Mouse (Mus musculus): Measurements from ENCODE around the gene Maml3. TPM values are rescaled to one million over a fixed set of nuclear protein-coding genes. Genes with fewer than 3 reads are reported as not detected.

Maml3 gene
- polyA plus RNA-seq, 1 experiment from 2014 or later, result 0.65 TPM

- 46% methylated on average over 10 of the region's 10 CpGs for WGBS (ENCODE audit: insufficient replicate concordance)
- no peak for TF ChIP-seq CTCF (IDR thresholded peaks at IDR 0.05; ENCODE audit: low read depth)
- no peak for TF ChIP-seq EP300 (IDR thresholded peaks at IDR 0.05; ENCODE audit: low read depth)
- ATAC-seq (no peak), DNase-seq (no peak)
- Histone ChIP-seq H3K36me3 (replicated peaks; ENCODE audit: insufficient read depth, low read length) (no peaks in the 10 kb centered on the region), H3K4me2 (ENCODE audit: low read depth, low read length) (no peak overlapping the region), H3K27ac (ENCODE audit: low read depth) (no peak overlapping the region), H3K4me3 (ENCODE audit: low read depth, low read length) (no peak overlapping the region), H3K27me3 (ENCODE audit: insufficient read depth, low read length) (no peaks in the 10 kb centered on the region), H3K9me3 (ENCODE audit: low read length) (no peaks in the 10 kb centered on the region), H3K4me1 (ENCODE audit: insufficient read depth) (no peaks in the 10 kb centered on the region), H3K9ac (replicated peaks) (no peak overlapping the region)
These were observed 322.7 kb downstream of the Maml3 start for GRCm38 (mm10) chr3:51782191-51782590.

DNA sequence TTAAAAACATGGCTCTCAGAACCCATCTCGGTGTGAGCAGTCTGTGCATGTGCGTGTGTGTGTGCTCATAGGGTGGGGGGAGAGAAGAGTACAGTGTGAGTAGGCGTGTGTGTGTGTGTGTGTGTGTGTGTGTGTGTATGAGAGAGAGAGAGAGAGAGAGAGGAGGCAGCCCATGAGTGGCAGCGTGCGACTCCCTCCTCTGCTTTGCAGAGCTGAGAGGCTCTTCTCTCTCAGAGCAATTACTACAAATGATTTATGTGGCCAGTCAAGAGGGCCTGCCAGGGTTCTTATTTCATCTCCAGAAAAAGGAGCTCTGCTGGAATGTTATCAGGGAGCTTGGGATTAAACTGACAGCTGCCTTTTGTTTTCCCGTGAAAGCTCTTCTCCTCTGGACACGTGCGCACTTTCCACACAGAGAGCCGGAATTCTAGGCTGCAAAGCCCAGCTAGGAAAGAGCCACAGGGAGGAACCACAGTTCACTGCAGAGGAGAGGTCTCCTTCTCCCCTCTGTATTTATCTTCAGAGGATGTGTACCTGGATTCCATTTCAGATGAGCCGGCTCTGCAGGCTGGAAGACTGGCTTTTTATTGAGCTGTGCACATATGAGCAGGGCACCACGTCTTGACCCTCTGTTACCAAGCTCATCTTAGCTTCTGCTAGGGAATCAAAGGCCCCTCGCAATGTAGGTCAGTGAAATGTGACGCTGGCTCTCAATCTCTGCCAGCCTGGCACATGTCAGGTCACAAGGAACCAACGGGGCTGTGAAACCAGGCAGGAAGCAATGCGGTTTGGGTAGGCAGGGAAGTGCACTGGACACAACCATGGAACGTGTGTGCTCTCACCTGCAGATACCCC is 325.9 kb downstream of the Maml3 start:
- H3K4me1 ChIP-seq (ENCODE audit: insufficient read depth), result no peaks in the 10 kb centered on the region
- H3K36me3 ChIP-seq (replicated peaks; ENCODE audit: insufficient read depth, low read length), result no peaks in the 10 kb centered on the region
- TF ChIP-seq CTCF (IDR thresholded peaks at IDR 0.05; ENCODE audit: low read depth), result no peak
- TF ChIP-seq EP300 (IDR thresholded peaks at IDR 0.05; ENCODE audit: low read depth), result no peak
- DNase-seq (no peak), ATAC-seq (no peak)
- H3K27ac ChIP-seq (ENCODE audit: low read depth), result no peak overlapping the region
- no peak overlapping the region for H3K4me3 ChIP-seq (ENCODE audit: low read depth, low read length)
- H3K9ac ChIP-seq (replicated peaks), result no peak overlapping the region
- no peak overlapping the region for H3K4me2 ChIP-seq (ENCODE audit: low read depth, low read length)
- 56% methylated on average over 16 of the region's 16 CpGs for WGBS (ENCODE audit: insufficient replicate concordance)
- H3K9me3 ChIP-seq (ENCODE audit: low read length), result no peaks in the 10 kb centered on the region
- H3K27me3 ChIP-seq (ENCODE audit: insufficient read depth, low read length), result no peaks in the 10 kb centered on the region

- Histone ChIP-seq H3K9ac (replicated peaks) (no peak overlapping the region), H3K4me3 (ENCODE audit: low read depth, low read length) (no peak overlapping the region), H3K4me1 (ENCODE audit: insufficient read depth) (no peaks in the 10 kb centered on the region), H3K36me3 (replicated peaks; ENCODE audit: insufficient read depth, low read length) (no peaks in the 10 kb centered on the region), H3K27ac (ENCODE audit: low read depth) (no peak overlapping the region), H3K4me2 (ENCODE audit: low read depth, low read length) (no peak overlapping the region), H3K27me3 (ENCODE audit: insufficient read depth, low read length) (no peaks in the 10 kb centered on the region), H3K9me3 (ENCODE audit: low read length) (no peaks in the 10 kb centered on the region)
- ATAC-seq (no peak), DNase-seq (no peak)
- 48% methylated on average over 3 of the region's 3 CpGs for WGBS (ENCODE audit: insufficient replicate concordance)
- no peak for TF ChIP-seq EP300 (IDR thresholded peaks at IDR 0.05; ENCODE audit: low read depth)
- TF ChIP-seq CTCF (IDR thresholded peaks at IDR 0.05; ENCODE audit: low read depth), result no peak
These were observed 326.7 kb downstream of the Maml3 start for GRCm38 (mm10) chr3:51778179-51778578.

DNA sequence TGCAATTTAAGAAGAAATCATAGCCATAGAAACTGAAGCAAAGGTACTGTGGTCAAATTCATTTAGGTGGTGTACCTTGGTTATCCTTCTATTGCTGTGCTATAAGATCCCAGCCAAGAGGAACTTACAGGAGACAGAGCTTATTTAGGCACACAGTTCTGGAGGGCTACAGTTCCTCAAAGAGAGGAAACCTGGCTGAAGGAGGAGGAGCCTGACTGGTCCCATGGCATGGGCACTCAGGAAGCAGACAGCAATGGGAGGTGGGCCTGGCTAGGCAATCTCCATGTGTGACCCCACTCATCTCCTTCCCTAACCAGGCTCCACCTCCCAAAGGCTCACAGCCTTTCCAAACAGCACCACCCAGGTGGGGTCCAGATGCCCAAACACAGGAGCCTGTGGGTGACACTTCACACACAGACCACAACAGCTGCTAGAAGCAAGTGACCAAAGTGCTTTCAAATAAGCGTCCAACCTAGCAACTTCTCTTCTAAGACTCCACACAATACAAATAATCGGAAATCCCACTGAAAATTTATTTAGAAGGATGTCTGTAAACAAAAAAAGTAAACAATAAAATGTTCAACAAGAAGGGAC is 328.8 kb downstream of the Maml3 start:
- H3K4me2 ChIP-seq (ENCODE audit: low read depth, low read length), result no peak overlapping the region
- no peaks in the 10 kb centered on the region for H3K27me3 ChIP-seq (ENCODE audit: insufficient read depth, low read length)
- ATAC-seq, result no peak
- no peak overlapping the region for H3K9ac ChIP-seq (replicated peaks)
- no peak for DNase-seq
- H3K36me3 ChIP-seq (replicated peaks; ENCODE audit: insufficient read depth, low read length), result no peaks in the 10 kb centered on the region
- no peak overlapping the region for H3K4me3 ChIP-seq (ENCODE audit: low read depth, low read length)
- H3K27ac ChIP-seq (ENCODE audit: low read depth), result no peak overlapping the region
- no peak for TF ChIP-seq EP300 (IDR thresholded peaks at IDR 0.05; ENCODE audit: low read depth)
- no peak for TF ChIP-seq CTCF (IDR thresholded peaks at IDR 0.05; ENCODE audit: low read depth)
- 0 out of 2 replicates have a peak, but pooled peaks cover 2% of the 10 kb centered on the region for H3K4me1 ChIP-seq (ENCODE audit: insufficient read depth)
- 70% methylated on average over 2 of the region's 2 CpGs for WGBS (ENCODE audit: insufficient replicate concordance)
- H3K9me3 ChIP-seq (ENCODE audit: low read length), result no peaks in the 10 kb centered on the region

DNA sequence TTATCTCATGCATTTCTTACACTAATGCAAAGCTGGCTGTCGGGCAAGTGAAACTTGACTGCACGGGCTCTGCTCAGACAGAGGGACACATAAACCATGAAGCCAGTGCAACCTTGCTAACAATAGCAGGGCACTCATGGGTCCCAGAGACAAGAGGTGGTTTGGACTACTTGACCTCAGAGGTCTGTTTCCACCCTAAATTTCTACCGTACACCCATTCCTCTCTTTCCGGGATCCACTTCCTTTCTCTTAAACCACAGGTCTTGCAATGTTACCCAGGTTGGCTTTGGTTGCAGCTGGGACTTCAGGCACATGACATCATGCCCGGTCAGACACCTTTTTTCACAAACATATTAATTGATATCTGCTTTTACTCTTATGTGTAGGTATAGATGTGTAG is 331.3 kb downstream of the Maml3 start:
- no peaks in the 10 kb centered on the region for H3K36me3 ChIP-seq (replicated peaks; ENCODE audit: insufficient read depth, low read length)
- H3K4me3 ChIP-seq (ENCODE audit: low read depth, low read length), result no peak overlapping the region
- 44% methylated on average over 5 of the region's 5 CpGs for WGBS (ENCODE audit: insufficient replicate concordance)
- no peak overlapping the region for H3K4me2 ChIP-seq (ENCODE audit: low read depth, low read length)
- TF ChIP-seq EP300 (IDR thresholded peaks at IDR 0.05; ENCODE audit: low read depth) (no peak), CTCF (IDR thresholded peaks at IDR 0.05; ENCODE audit: low read depth) (no peak)
- no peak overlapping the region for H3K9ac ChIP-seq (replicated peaks)
- ATAC-seq (no peak), DNase-seq (no peak)
- H3K27ac ChIP-seq (ENCODE audit: low read depth), result no peak overlapping the region
- H3K9me3 ChIP-seq (ENCODE audit: low read length), result no peaks in the 10 kb centered on the region
- 0 out of 2 replicates have a peak, but pooled peaks cover 2% of the 10 kb centered on the region for H3K4me1 ChIP-seq (ENCODE audit: insufficient read depth)
- no peaks in the 10 kb centered on the region for H3K27me3 ChIP-seq (ENCODE audit: insufficient read depth, low read length)

DNA sequence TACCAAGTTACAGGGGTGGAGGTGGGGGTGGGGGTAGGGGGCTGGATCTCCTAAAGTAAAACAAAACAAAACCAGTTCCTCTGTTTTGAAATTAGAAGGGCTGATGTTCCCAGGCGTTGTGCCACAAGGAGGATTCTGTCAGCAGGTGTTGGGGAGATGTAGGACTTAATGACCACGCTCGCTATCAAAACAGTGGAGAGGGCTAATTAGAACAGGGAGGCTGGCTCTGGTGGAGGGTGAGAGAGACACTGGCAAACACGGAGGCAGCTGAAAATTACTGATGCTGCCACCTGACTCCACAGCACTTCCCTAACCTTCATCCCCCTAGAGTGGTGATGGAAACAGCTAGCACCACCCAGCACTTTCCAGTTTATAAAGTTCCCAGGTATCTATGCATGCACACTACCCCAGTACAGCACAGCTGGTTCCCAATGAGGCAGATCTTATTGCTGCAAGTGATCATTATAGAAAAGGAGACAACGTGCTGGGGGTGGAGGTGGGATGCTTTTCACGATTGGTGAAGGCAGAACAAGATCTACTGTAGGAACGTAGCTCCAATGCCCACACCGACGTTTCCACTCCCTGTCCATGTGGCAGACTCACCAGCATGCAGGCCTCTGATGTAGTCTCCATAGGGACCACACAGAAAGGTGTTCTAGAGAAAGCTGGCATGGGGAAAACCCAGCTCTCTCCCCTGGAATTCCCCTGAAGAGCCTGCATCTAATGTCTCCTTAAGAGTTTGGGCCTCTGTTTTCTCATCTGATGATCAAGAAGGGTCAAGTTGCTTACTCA is 332.8 kb downstream of the Maml3 start:
- ATAC-seq (no peak), DNase-seq (no peak)
- Histone ChIP-seq H3K27me3 (ENCODE audit: insufficient read depth, low read length) (no peaks in the 10 kb centered on the region), H3K9me3 (ENCODE audit: low read length) (no peaks in the 10 kb centered on the region), H3K4me1 (ENCODE audit: insufficient read depth) (0 out of 2 replicates have a peak, but pooled peaks cover 2% of the 10 kb centered on the region), H3K9ac (replicated peaks) (no peak overlapping the region), H3K36me3 (replicated peaks; ENCODE audit: insufficient read depth, low read length) (no peaks in the 10 kb centered on the region), H3K27ac (ENCODE audit: low read depth) (no peak overlapping the region), H3K4me2 (ENCODE audit: low read depth, low read length) (no peak overlapping the region), H3K4me3 (ENCODE audit: low read depth, low read length) (no peak overlapping the region)
- whole genome bisulfite sequencing (ENCODE audit: insufficient replicate concordance), result 75% methylated on average over 9 of the region's 9 CpGs
- TF ChIP-seq EP300 (IDR thresholded peaks at IDR 0.05; ENCODE audit: low read depth), result no peak
- TF ChIP-seq CTCF (IDR thresholded peaks at IDR 0.05; ENCODE audit: low read depth), result no peak
